23 mouse cellular contexts compared by ENCODE assay signal in genomic region chr5:73688576-73688975, GRCm38 (mm10). TPM values are rescaled to one million over a fixed set of nuclear protein-coding genes. Genes with fewer than 3 reads are reported as not detected.
DNase-seq lines count a peak whose midpoint lies in the region; ATAC-seq and TF ChIP-seq lines count a peak whose summit lies in the region.
"Had no signal": no experiment of that assay in that cellular context is flagged by ENCODE, and none has a peak within 500 bp of the region (broad histone marks: within the 10 kb centered on the region; RNA-seq: fewer than 3 reads in every experiment).

No protein-coding gene starts in this region.

- no peak for ATAC-seq in stomach, postnatal 0 days (ENCODE audit: low FRiP score, low TSS enrichment)
- ATAC-seq: hindbrain, embryonic 16.5 days had no signal

- no peaks in the 10 kb centered on the region for H3K27me3 ChIP-seq in heart, adult 2 months (ENCODE audit: control insufficient read depth, insufficient read depth, low read length)
- H3K27me3 ChIP-seq in stomach, postnatal 0 days (ENCODE audit: control insufficient read depth, insufficient read depth, low read length), result no peaks in the 10 kb centered on the region
- H3K27me3 ChIP-seq: embryonic facial prominence, embryonic 13.5 days; forebrain, embryonic 12.5 days had no signal

- H3K79me2 ChIP-seq in heart, adult 2 months (replicated peaks; ENCODE audit: control insufficient read depth, insufficient read depth, low read length), result no peaks in the 10 kb centered on the region

- DNase-seq in heart, adult 2 months, result no peak
- no peak for DNase-seq in heart, postnatal 25 days (ENCODE audit: low spot score)
- peak; percentile 70 for DNase-seq in Muller cell, postnatal 12 days (ENCODE audit: inconsistent ontology term)
- DNase-seq in heart, adult 9 months (ENCODE audit: low spot score in 2 of 2), result peak; percentile 24 to 29
- peak; percentile 42 to 54 for DNase-seq in heart, postnatal 10 days
- DNase-seq in MN1 (ENCODE audit: low spot score), result no peak
- no peak for DNase-seq in stomach, postnatal 0 days (ENCODE audit: low spot score)
- DNase-seq: cerebellum, adult 11-12 months; kidney, adult 18-20 months; kidney, postnatal 36 days; right cerebral cortex, adult 18-20 months; spleen, adult 18-20 months; thymus, postnatal 4 days had no signal

- WGBS in heart, adult 2 months, result 31% methylated on average over 1 of the region's 1 CpGs
- WGBS in stomach, postnatal 0 days, result 48% methylated on average over 1 of the region's 1 CpGs

- H3K36me3 ChIP-seq in heart, adult 2 months (ENCODE audit: control insufficient read depth, insufficient read depth, low read length), result peaks cover 4% of the 10 kb centered on the region
- H3K36me3 ChIP-seq in stomach, postnatal 0 days (ENCODE audit: control insufficient read depth, insufficient read depth, low read length), result no peaks in the 10 kb centered on the region
- H3K36me3 ChIP-seq: embryonic facial prominence, embryonic 13.5 days; forebrain, embryonic 12.5 days; lung, embryonic 15.5 days had no signal

- no peak overlapping the region for H3K9ac ChIP-seq in heart, adult 2 months (ENCODE audit: low read depth, low read length)
- no peak overlapping the region for H3K9ac ChIP-seq in stomach, postnatal 0 days (ENCODE audit: low read length)
- H3K9ac ChIP-seq: embryonic facial prominence, embryonic 13.5 days; forebrain, embryonic 12.5 days; lung, embryonic 15.5 days had no signal

- peaks cover 5% of the 10 kb centered on the region for H3K4me1 ChIP-seq in heart, adult 2 months (ENCODE audit: control insufficient read depth, insufficient read depth, low read length)
- H3K4me1 ChIP-seq in stomach, postnatal 0 days (replicated peaks; ENCODE audit: control insufficient read depth, insufficient read depth), result no peaks in the 10 kb centered on the region

- peak overlapping the region; percentile 56 for H3K27ac ChIP-seq in heart, adult 2 months
- H3K27ac ChIP-seq in stomach, postnatal 0 days (replicated peaks), result no peak overlapping the region
- H3K27ac ChIP-seq: embryonic facial prominence, embryonic 13.5 days; forebrain, embryonic 12.5 days; lung, embryonic 15.5 days had no signal

- no peak for TF ChIP-seq POLR2A in heart, adult 2 months (IDR thresholded peaks at IDR 0.05; ENCODE audit: insufficient read depth, low read depth, low read length)

- no peaks in the 10 kb centered on the region for H3K9me3 ChIP-seq in stomach, postnatal 0 days (ENCODE audit: control insufficient read depth, low read length)
- H3K9me3 ChIP-seq: embryonic facial prominence, embryonic 13.5 days; forebrain, embryonic 12.5 days; lung, embryonic 15.5 days had no signal

- no peak for TF ChIP-seq EP300 in heart, adult 2 months (IDR thresholded peaks at IDR 0.05; ENCODE audit: insufficient read depth, low read depth, low read length)
- no peak for TF ChIP-seq EP300 in stomach, postnatal 0 days (optimal IDR thresholded peaks at IDR 0.05)

- no peak for TF ChIP-seq CTCF in heart, adult 2 months (IDR thresholded peaks at IDR 0.05)
- TF ChIP-seq CTCF in stomach, postnatal 0 days (IDR thresholded peaks at IDR 0.05; ENCODE audit: low read depth), result no peak

- intact Hi-C loops in heart, adult 2 months (cut with DNase I), result loop anchor here (5.0 to 10.0 kb wide), 3 partner anchors 169 to 594 kb away; no protein-coding TSS in a partner anchor
- intact Hi-C loops in heart, postnatal 25 days (cut with DNase I), result loop anchor here (2.0 to 5.0 kb wide), 3 partner anchors 164 to 1469 kb away; no protein-coding TSS in a partner anchor
- intact Hi-C loops in heart, postnatal 10 days (cut with DNase I), result loop anchor here (5.0 to 10.0 kb wide), 5 partner anchors 74 to 1256 kb away; partner anchors contain the start of gene Rasl11b

- no peak overlapping the region for H3K4me2 ChIP-seq in stomach, postnatal 0 days (replicated peaks; ENCODE audit: low read depth)
- H3K4me2 ChIP-seq: embryonic facial prominence, embryonic 13.5 days; forebrain, embryonic 12.5 days; liver, embryonic 11.5 days; lung, embryonic 15.5 days had no signal

- H3K4me3 ChIP-seq in heart, adult 2 months, result no peak overlapping the region
- no peak overlapping the region for H3K4me3 ChIP-seq in stomach, postnatal 0 days (ENCODE audit: low read depth, low read length)
- H3K4me3 ChIP-seq: embryonic facial prominence, embryonic 13.5 days; forebrain, embryonic 12.5 days; lung, embryonic 15.5 days; myocyte had no signal

RNA-seq across cellular contexts. Expression of gene Spata18, which starts 37.4 kb away (rescaled TPM):
- under 1 TPM; 0.21 to 0.30 TPM for total RNA-seq in heart, adult 2 months (2021)
- 0.91 and 1.3 TPM in 2 replicates for polyA plus RNA-seq in heart, adult 2 months (2012; rRNA removed)
- under 1 TPM; 0.42 to 0.59 TPM for total RNA-seq in heart, postnatal 25 days (2021)
- total RNA-seq in heart, postnatal 10 days (2021), result 1 to 10 TPM; 1.8 TPM
- 0.19 TPM in 1 of 2 replicates, not detected in the other for polyA plus RNA-seq in stomach, postnatal 0 days (2015; fragmentation: Nextera tagmentation; extraction: Ambion mirVana)
- total RNA-seq: common myeloid progenitor, adult 5-6 weeks; ES-E14; granulocyte monocyte progenitor cell, adult 5-6 weeks had no signal
- polyA plus RNA-seq: liver, embryonic 11.5 days; myocyte had no signal

RNA-seq across cellular contexts. Expression of gene Sgcb, which starts 41.0 kb away (rescaled TPM):
- total RNA-seq in heart, adult 2 months (2021), result 100 to 1,000 TPM; 101 to 113 TPM
- 43.2 and 84.3 TPM in 2 replicates for polyA plus RNA-seq in heart, adult 2 months (2012; rRNA removed)
- total RNA-seq in heart, postnatal 25 days (2021), result 10 to 100 TPM; 88.1 to 93.4 TPM
- 10 to 100 TPM; 75.1 TPM for total RNA-seq in heart, postnatal 10 days (2021)
- polyA plus RNA-seq in stomach, postnatal 0 days (2015; fragmentation: Nextera tagmentation; extraction: Ambion mirVana), result 12.4 and 12.7 TPM in 2 replicates

RNA-seq across cellular contexts. Expression of gene Lrrc66, which starts 56.2 kb away (rescaled TPM):
- not detected for total RNA-seq in heart, adult 2 months (2021)
- 0.04 TPM in 1 of 2 replicates, not detected in the other for polyA plus RNA-seq in heart, adult 2 months (2012; rRNA removed)
- total RNA-seq in heart, postnatal 25 days (2021), result under 1 TPM in 1 of 2 experiments, not detected in 1; 0.08 TPM
- total RNA-seq in heart, postnatal 10 days (2021), result not detected
- polyA plus RNA-seq in stomach, postnatal 0 days (2015; fragmentation: Nextera tagmentation; extraction: Ambion mirVana), result 3.0 and 3.5 TPM in 2 replicates
- total RNA-seq: ES-E14; layer of hippocampus, postnatal 14 days had no signal
- polyA plus RNA-seq: embryonic facial prominence, embryonic 13.5 days; forebrain, embryonic 12.5 days; hindbrain, embryonic 16.5 days; myocyte had no signal

Comparison
In these comparisons a context has a peak if more than half of its experiments do, and no peak if none do; other contexts are left out.
1. DNase-seq: peak in Muller cell, postnatal 12 days (single experiment), heart, adult 9 months (2 of 2) and heart, postnatal 10 days (2 of 2); none in heart, adult 2 months (0 of 2), heart, postnatal 25 days (single experiment), MN1 (single experiment) and stomach, postnatal 0 days (single experiment).